Mouse (Mus musculus) G1E (cell line): Measurements from ENCODE around the gene Klf11.

Source experiments
- CTCF ChIP-seq: IDR thresholded peaks from 2 replicates; pipeline ENCODE4 v1.5.1; 2012; ENCODE audit warnings: low read depth, low read length, inconsistent platforms, mixed read lengths
- GATA1 ChIP-seq: IDR thresholded peaks from 2 replicates; pipeline ENCODE4 v1.6.1; 2012; ENCODE audit warnings: borderline replicate concordance, low read length, inconsistent platforms, mixed read lengths
- GATA2 ChIP-seq: IDR thresholded peaks from 2 replicates; pipeline ENCODE4 v1.6.1; 2012; ENCODE audit warnings: low read depth, low read length, inconsistent platforms, borderline replicate concordance
- POLR2AphosphoS5 ChIP-seq: IDR thresholded peaks from 2 replicates; pipeline ENCODE4 v1.6.1; 2012; ENCODE audit warnings: low read depth, low read length, inconsistent platforms; ENCODE audit not compliant: insufficient replicate concordance
- TAL1 ChIP-seq: conservative IDR thresholded peaks from 2 replicates; pipeline ENCODE4 v1.6.1; 2012; ENCODE audit warnings: low read depth, low read length, inconsistent platforms, mixed read lengths

DNA sequence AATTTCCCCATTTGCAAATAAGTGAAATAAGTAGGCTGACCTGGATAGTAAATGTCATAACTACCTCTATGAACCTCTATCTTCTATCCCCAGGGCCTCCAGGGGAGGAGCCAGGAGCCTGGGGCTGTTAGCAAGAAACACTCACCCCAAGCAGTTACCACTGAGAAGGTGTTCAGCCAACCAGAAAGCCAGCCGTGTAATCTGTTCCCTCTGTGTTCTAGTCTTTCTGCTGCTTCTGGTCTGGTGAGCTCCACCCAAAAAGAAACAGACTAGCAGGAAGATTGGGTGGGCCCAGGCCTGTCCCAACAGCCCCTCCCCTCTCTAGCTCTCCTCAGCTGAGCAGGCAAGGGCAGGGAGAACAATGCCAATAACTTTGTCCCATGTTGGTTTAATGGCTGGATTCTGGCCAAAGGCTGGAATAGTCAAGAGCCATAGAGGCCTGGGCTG lies 6.9 kb upstream of the Klf11 start:
- TF ChIP-seq CTCF (no peak), GATA2 (no peak), POLR2AphosphoS5 (no peak), GATA1 (no peak), TAL1 (peak; percentile 74)
